Mouse (Mus musculus): ENCODE data around the gene 1700024P04Rik. TPM values are rescaled to one million over a fixed set of nuclear protein-coding genes. Genes with fewer than 3 reads are reported as not detected.

The 1700024P04Rik gene
- polyA plus RNA-seq, 1 experiment from 2014 or later = not detected

- Histone ChIP-seq H3K4me3 (replicated peaks) (no peak overlapping the region), H3K4me2 (replicated peaks) (no peak overlapping the region), H3K4me1 (no peaks in the 10 kb centered on the region), H3K36me3 (no peaks in the 10 kb centered on the region), H3K9ac (no peak overlapping the region), H3K9me3 (replicated peaks) (no peaks in the 10 kb centered on the region), H3K27me3 (no peaks in the 10 kb centered on the region), H3K27ac (replicated peaks) (no peak overlapping the region)
- 100% methylated on average over 1 of the region's 1 CpGs for WGBS
- ATAC-seq (ENCODE audit: insufficient number of reproducible peaks, low FRiP score, low TSS enrichment, low read depth) = no peak
These were observed 20.8 kb downstream of the 1700024P04Rik start for GRCm38 (mm10) chr13:98963612-98964011.

DNA sequence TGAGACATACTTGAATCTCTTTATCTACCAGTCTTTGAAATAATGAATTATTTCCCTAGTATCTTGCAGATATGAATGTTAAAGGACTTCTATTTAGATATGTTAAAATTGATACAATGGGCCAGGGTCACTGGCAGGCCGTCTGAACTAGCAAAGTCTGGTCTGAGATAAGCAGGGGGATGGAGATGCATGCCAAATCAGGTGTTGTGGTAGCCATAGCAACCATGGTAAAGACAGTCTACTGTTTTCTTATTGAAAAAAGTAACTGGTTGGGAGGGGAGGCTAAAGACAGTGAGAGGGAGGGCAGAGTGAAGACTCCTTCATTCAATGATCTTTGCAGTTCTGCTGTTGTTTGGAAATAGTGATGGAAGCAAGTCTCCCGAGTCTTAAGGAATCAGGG is 26.2 kb downstream of the 1700024P04Rik start:
- H3K4me3 ChIP-seq (replicated peaks) = no peak overlapping the region
- H3K4me1 ChIP-seq = no peaks in the 10 kb centered on the region
- no peaks in the 10 kb centered on the region for H3K27me3 ChIP-seq
- ATAC-seq (ENCODE audit: insufficient number of reproducible peaks, low FRiP score, low TSS enrichment, low read depth) = no peak
- H3K36me3 ChIP-seq = no peaks in the 10 kb centered on the region
- H3K9me3 ChIP-seq (replicated peaks) = no peaks in the 10 kb centered on the region
- H3K27ac ChIP-seq (replicated peaks) = no peak overlapping the region
- 69% methylated on average over 2 of the region's 2 CpGs for WGBS
- H3K9ac ChIP-seq = no peak overlapping the region
- no peak overlapping the region for H3K4me2 ChIP-seq (replicated peaks)

- Histone ChIP-seq H3K27me3 (no peaks in the 10 kb centered on the region), H3K27ac (replicated peaks) (no peak overlapping the region), H3K36me3 (no peaks in the 10 kb centered on the region), H3K9me3 (replicated peaks) (no peaks in the 10 kb centered on the region), H3K4me2 (replicated peaks) (no peak overlapping the region), H3K9ac (no peak overlapping the region), H3K4me3 (replicated peaks) (no peak overlapping the region), H3K4me1 (no peaks in the 10 kb centered on the region)
- ATAC-seq (ENCODE audit: insufficient number of reproducible peaks, low FRiP score, low TSS enrichment, low read depth) = no peak
- WGBS = 92% methylated on average over 2 of the region's 2 CpGs
These were observed 28.2 kb downstream of the 1700024P04Rik start for GRCm38 (mm10) chr13:98956209-98956608.

DNA sequence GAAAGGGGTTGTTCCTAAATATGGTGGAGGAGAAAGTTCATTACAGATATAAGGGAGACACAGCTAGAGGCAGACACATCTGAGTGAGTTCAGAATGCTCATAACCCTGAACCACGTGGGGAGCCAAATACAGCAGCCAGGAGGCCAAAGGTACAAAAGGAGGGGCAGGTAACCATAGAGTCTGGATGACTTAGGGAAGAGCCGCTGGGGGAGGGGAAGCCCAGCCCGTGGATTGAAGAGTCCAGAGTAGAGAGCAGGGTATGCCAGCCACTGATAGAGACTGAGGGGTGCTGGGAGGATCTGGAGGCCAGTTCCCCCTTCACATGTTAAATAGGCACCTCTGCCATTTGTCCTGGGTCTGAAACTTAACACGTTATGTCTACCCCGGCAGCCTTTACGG is 28.7 kb downstream of the 1700024P04Rik start:
- H3K4me2 ChIP-seq (replicated peaks) = no peak overlapping the region
- no peaks in the 10 kb centered on the region for H3K36me3 ChIP-seq
- no peaks in the 10 kb centered on the region for H3K4me1 ChIP-seq
- no peaks in the 10 kb centered on the region for H3K9me3 ChIP-seq (replicated peaks)
- no peak for ATAC-seq (ENCODE audit: insufficient number of reproducible peaks, low FRiP score, low TSS enrichment, low read depth)
- 64% methylated on average over 6 of the region's 6 CpGs for WGBS
- no peak overlapping the region for H3K9ac ChIP-seq
- H3K27me3 ChIP-seq = no peaks in the 10 kb centered on the region
- H3K4me3 ChIP-seq (replicated peaks) = no peak overlapping the region
- H3K27ac ChIP-seq (replicated peaks) = no peak overlapping the region

DNA sequence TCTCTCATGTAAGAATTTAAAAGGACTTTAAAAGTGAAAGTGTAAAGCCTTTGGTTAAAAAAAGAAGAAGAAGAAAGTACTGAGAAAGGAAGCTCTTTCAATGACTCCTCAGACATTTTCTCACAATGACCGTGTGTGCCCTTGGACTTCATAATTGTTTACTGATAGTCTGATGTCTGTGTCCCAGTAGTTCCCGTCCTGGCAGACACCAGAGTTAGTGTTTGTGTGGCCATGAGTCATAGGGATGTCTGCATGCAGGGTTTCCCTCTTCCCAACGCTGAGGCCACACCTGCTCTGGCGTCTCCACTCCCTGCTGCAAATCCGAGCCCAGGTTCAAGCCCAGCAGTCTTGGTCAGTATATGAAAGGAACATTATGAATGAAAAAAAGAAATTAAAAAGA is 29.1 kb downstream of the 1700024P04Rik start:
- H3K4me3 ChIP-seq (replicated peaks) = no peak overlapping the region
- no peaks in the 10 kb centered on the region for H3K27me3 ChIP-seq
- no peak overlapping the region for H3K4me2 ChIP-seq (replicated peaks)
- no peaks in the 10 kb centered on the region for H3K4me1 ChIP-seq
- no peak overlapping the region for H3K9ac ChIP-seq
- no peaks in the 10 kb centered on the region for H3K36me3 ChIP-seq
- H3K9me3 ChIP-seq (replicated peaks) = no peaks in the 10 kb centered on the region
- no peak for ATAC-seq (ENCODE audit: insufficient number of reproducible peaks, low FRiP score, low TSS enrichment, low read depth)
- 51% methylated on average over 5 of the region's 5 CpGs for WGBS
- H3K27ac ChIP-seq (replicated peaks) = no peak overlapping the region

GRCm38 (mm10) chr13:98953830-98954229 is 30.5 kb downstream of the 1700024P04Rik start:
- WGBS = 58% methylated on average over 5 of the region's 5 CpGs
- Histone ChIP-seq H3K9ac (no peak overlapping the region), H3K4me1 (no peaks in the 10 kb centered on the region), H3K27me3 (no peaks in the 10 kb centered on the region), H3K4me3 (replicated peaks) (no peak overlapping the region), H3K4me2 (replicated peaks) (no peak overlapping the region), H3K9me3 (replicated peaks) (no peaks in the 10 kb centered on the region), H3K27ac (replicated peaks) (no peak overlapping the region), H3K36me3 (no peaks in the 10 kb centered on the region)
- no peak for ATAC-seq (ENCODE audit: insufficient number of reproducible peaks, low FRiP score, low TSS enrichment, low read depth)

- Histone ChIP-seq H3K27me3 (no peaks in the 10 kb centered on the region), H3K9me3 (replicated peaks) (no peaks in the 10 kb centered on the region), H3K4me3 (replicated peaks) (no peak overlapping the region), H3K4me1 (no peaks in the 10 kb centered on the region), H3K36me3 (no peaks in the 10 kb centered on the region), H3K27ac (replicated peaks) (no peak overlapping the region), H3K4me2 (replicated peaks) (no peak overlapping the region), H3K9ac (no peak overlapping the region)
- WGBS = 80% methylated on average over 7 of the region's 7 CpGs
- ATAC-seq (ENCODE audit: insufficient number of reproducible peaks, low FRiP score, low TSS enrichment, low read depth) = no peak
These were observed 32.4 kb downstream of the 1700024P04Rik start for GRCm38 (mm10) chr13:98951951-98952350.

DNA sequence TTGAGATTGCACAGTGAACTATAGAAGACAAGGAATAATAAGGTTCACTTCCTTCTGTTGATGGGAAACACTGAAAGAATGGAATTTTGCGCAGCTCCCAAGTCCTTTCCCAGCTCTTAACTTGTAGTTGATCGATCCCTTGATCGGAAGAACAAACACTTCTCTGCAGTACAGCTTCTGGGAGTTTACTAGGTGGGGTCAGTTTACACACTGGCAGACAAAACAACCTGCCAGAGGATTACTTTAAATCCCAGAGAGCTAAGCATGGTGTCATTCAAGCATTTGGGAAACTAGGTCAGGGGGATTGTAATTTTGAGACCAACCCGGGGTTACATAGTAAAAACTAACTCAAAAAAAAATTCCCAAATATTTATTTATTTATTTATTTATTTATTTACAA is 36.2 kb downstream of the 1700024P04Rik start:
- no peaks in the 10 kb centered on the region for H3K36me3 ChIP-seq
- H3K4me3 ChIP-seq (replicated peaks) = no peak overlapping the region
- H3K4me1 ChIP-seq = no peaks in the 10 kb centered on the region
- 46% methylated on average over 4 of the region's 4 CpGs for WGBS
- H3K27ac ChIP-seq (replicated peaks) = no peak overlapping the region
- H3K27me3 ChIP-seq = no peaks in the 10 kb centered on the region
- no peak overlapping the region for H3K9ac ChIP-seq
- no peak for ATAC-seq (ENCODE audit: insufficient number of reproducible peaks, low FRiP score, low TSS enrichment, low read depth)
- H3K9me3 ChIP-seq (replicated peaks) = no peaks in the 10 kb centered on the region
- no peak overlapping the region for H3K4me2 ChIP-seq (replicated peaks)

DNA sequence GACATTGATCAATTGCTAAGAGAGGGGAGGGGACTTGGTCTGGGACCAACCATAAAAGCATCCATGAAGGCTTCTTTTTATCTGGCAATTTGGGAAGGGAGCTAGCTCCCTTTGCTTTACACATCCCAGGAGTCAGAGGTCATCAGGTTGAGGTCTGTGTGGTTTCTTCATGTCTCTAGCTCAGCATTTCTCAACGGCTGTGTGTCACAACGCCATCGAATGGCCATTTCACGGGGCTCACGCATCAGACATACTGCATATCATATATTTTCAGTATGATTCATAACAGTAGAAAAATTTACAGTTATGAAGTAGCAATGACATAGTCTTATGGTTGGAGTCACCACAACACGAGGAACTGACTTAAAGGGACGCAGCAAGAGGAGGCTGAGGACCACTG is 37.9 kb downstream of the 1700024P04Rik start:
- 86% methylated on average over 7 of the region's 7 CpGs for WGBS
- Histone ChIP-seq H3K4me2 (replicated peaks) (no peak overlapping the region), H3K9ac (no peak overlapping the region), H3K27me3 (no peaks in the 10 kb centered on the region), H3K36me3 (no peaks in the 10 kb centered on the region), H3K4me1 (no peaks in the 10 kb centered on the region), H3K27ac (replicated peaks) (no peak overlapping the region), H3K9me3 (replicated peaks) (no peaks in the 10 kb centered on the region), H3K4me3 (replicated peaks) (no peak overlapping the region)
- no peak for ATAC-seq (ENCODE audit: insufficient number of reproducible peaks, low FRiP score, low TSS enrichment, low read depth)

- H3K27me3 ChIP-seq = no peaks in the 10 kb centered on the region
- no peaks in the 10 kb centered on the region for H3K4me1 ChIP-seq
- H3K27ac ChIP-seq (replicated peaks) = no peak overlapping the region
- H3K9ac ChIP-seq = no peak overlapping the region
- 53% methylated on average over 3 of the region's 3 CpGs for whole genome bisulfite sequencing
- H3K4me3 ChIP-seq (replicated peaks) = no peak overlapping the region
- H3K4me2 ChIP-seq (replicated peaks) = no peak overlapping the region
- no peaks in the 10 kb centered on the region for H3K9me3 ChIP-seq (replicated peaks)
- no peak for ATAC-seq (ENCODE audit: insufficient number of reproducible peaks, low FRiP score, low TSS enrichment, low read depth)
- H3K36me3 ChIP-seq = no peaks in the 10 kb centered on the region
These were observed 38.5 kb downstream of the 1700024P04Rik start for GRCm38 (mm10) chr13:98945908-98946307.

DNA sequence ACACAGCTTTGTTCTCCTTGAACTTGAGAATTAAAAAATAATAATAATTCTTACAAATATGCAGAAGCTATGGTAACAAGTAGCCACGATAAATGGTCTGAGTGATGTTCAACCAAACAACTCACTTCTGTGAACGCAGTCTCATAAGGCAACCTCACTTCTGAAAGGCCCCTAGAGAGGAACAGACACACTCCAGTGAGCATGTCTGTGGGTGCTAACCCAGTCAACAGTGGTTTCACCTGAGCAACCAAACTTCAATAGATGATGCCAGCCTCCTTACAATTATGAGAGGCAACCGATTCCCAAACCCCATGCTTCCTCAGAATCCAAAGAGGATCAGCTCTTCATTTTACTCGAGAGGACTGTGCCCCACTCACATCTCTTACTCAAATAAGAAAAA is 39.0 kb downstream of the 1700024P04Rik start:
- Histone ChIP-seq H3K4me2 (replicated peaks) (no peak overlapping the region), H3K9ac (no peak overlapping the region), H3K4me1 (no peaks in the 10 kb centered on the region), H3K9me3 (replicated peaks) (no peaks in the 10 kb centered on the region), H3K4me3 (replicated peaks) (no peak overlapping the region), H3K27ac (replicated peaks) (no peak overlapping the region), H3K36me3 (no peaks in the 10 kb centered on the region), H3K27me3 (no peaks in the 10 kb centered on the region)
- 88% methylated on average over 4 of the region's 4 CpGs for WGBS
- no peak for ATAC-seq (ENCODE audit: insufficient number of reproducible peaks, low FRiP score, low TSS enrichment, low read depth)

GRCm38 (mm10) chr13:98944620-98945081 is 39.7 kb downstream of the 1700024P04Rik start:
- ATAC-seq (ENCODE audit: insufficient number of reproducible peaks, low FRiP score, low TSS enrichment, low read depth) = no peak
- Histone ChIP-seq H3K27ac (replicated peaks) (no peak overlapping the region), H3K27me3 (no peaks in the 10 kb centered on the region), H3K4me3 (replicated peaks) (no peak overlapping the region), H3K4me1 (no peaks in the 10 kb centered on the region), H3K4me2 (replicated peaks) (no peak overlapping the region), H3K9ac (no peak overlapping the region), H3K9me3 (replicated peaks) (no peaks in the 10 kb centered on the region), H3K36me3 (no peaks in the 10 kb centered on the region)
- WGBS = 70% methylated on average over 7 of the region's 7 CpGs

All from embryonic facial prominence, embryonic 15.5 days (tissue).